Mouse (Mus musculus) forebrain, postnatal 0 days (tissue): ENCODE data around the gene Krt33b. TPM values are rescaled to one million over a fixed set of nuclear protein-coding genes. Genes with fewer than 3 reads are reported as not detected.
A peak's percentile ranks its signal among the peaks of the same experiment; 100 is the strongest.

Experiments used
- ATAC-seq: fragments of 200-750 bp; cut with Nextera tagmentation; 2 replicates; pipeline ENCODE4 v1.8.0; 2017; ENCODE audit warnings: mild to moderate bottlenecking, moderate library complexity
- DNase-seq: peaks from one replicate; pipeline ENCODE4 v3.0.0-alpha.2; 2015
- H3K27ac ChIP-seq: fragments of 300-500 bp; sonication (generic); 2 replicates; pipeline ENCODE4 v1.5.1; 2014; ENCODE audit warnings: low read depth, mild to moderate bottlenecking, antibody characterized with exemption, low read length, moderate library complexity, mixed read lengths
- H3K27me3 ChIP-seq: fragments of 300-500 bp; sonication (generic); 2 replicates; pipeline ENCODE4 v1.6.1; 2014; ENCODE audit warnings: mild to moderate bottlenecking, low read length, mixed read lengths; ENCODE audit not compliant: insufficient read depth
- H3K36me3 ChIP-seq: fragments of 300-500 bp; sonication (generic); 2 replicates; pipeline ENCODE4 v1.6.1; 2014; ENCODE audit warnings: mild to moderate bottlenecking, moderate library complexity; ENCODE audit not compliant: insufficient read depth
- H3K4me1 ChIP-seq: fragments of 300-500 bp; sonication (generic); 2 replicates; pipeline ENCODE4 v1.6.1; 2014; ENCODE audit warnings: antibody characterized with exemption; ENCODE audit not compliant: insufficient read depth
- H3K4me2 ChIP-seq: fragments of 300-500 bp; sonication (generic); 2 replicates; pipeline ENCODE4 v1.6.1; 2014; ENCODE audit warnings: low read depth, mild to moderate bottlenecking, moderate library complexity
- H3K4me3 ChIP-seq: fragments of 300-500 bp; sonication (generic); 2 replicates; pipeline ENCODE4 v1.5.1; 2014; ENCODE audit warnings: low read depth, low read length, mixed read lengths
- H3K9ac ChIP-seq: fragments of 300-500 bp; sonication (generic); 2 replicates; pipeline ENCODE4 v1.6.1; 2014; ENCODE audit warnings: mild to moderate bottlenecking
- H3K9me3 ChIP-seq: fragments of 300-500 bp; sonication (generic); 2 replicates; pipeline ENCODE4 v1.6.1; 2016; ENCODE audit warnings: low read length
- CTCF ChIP-seq: sonication (generic); IDR thresholded peaks from 2 replicates; pipeline ENCODE4 v1.5.1; 2016; ENCODE audit warnings: antibody characterized with exemption, control low read depth, low read depth
- WGBS: fragments of 180-500 bp; shearing (Covaris S2); extraction: QIAGEN DNeasy Blood & Tissue Kit; methylation state at CpG from one replicate; pipeline ENCODE4 v1.1.7; 2014; 5-methylcytosine and 5-hydroxymethylcytosine counted together
- polyA plus RNA-seq: library from polyadenylated mRNA; unstranded; fragments of >200 nt; fragmentation: Nextera tagmentation; extraction: Ambion mirVana; gene quantifications from 2 replicates; pipeline ENCODE4 v1.2.1, GENCODE M21; 2015
- total RNA-seq: library from RNA; depleted of rRNA; stranded (reverse); fragments of >200 nt; gene quantifications from 2 replicates; pipeline ENCODE4 v1.2.3, GENCODE M21; 2014; rRNA removed

Gene Krt33b
- total RNA-seq (not detected in 2 replicates), polyA plus RNA-seq (not detected in 2 replicates)

- no peaks in the 10 kb centered on the region for H3K36me3 ChIP-seq
- no peak within 1 kb of the TSS for H3K4me2 ChIP-seq
- DNase-seq (no peak), ATAC-seq (no peak)
- no peaks in the 10 kb centered on the region for H3K4me1 ChIP-seq
- TF ChIP-seq CTCF = no peak
- no peaks in the 10 kb centered on the region for H3K27me3 ChIP-seq
- WGBS = 93% methylated on average over 6 of the region's 6 CpGs
- H3K4me3 ChIP-seq = no peak within 1 kb of the TSS
- no peak within 1 kb of the TSS for H3K9ac ChIP-seq
- H3K9me3 ChIP-seq = no peaks in the 10 kb centered on the region
- no peak within 1 kb of the TSS for H3K27ac ChIP-seq
Measured at GRCm38 (mm10) chr11:100029768-100030167, at the start of gene Krt33b. Gene Krt33b, minus strand, starts transcription at chr11:100029868.

DNA sequence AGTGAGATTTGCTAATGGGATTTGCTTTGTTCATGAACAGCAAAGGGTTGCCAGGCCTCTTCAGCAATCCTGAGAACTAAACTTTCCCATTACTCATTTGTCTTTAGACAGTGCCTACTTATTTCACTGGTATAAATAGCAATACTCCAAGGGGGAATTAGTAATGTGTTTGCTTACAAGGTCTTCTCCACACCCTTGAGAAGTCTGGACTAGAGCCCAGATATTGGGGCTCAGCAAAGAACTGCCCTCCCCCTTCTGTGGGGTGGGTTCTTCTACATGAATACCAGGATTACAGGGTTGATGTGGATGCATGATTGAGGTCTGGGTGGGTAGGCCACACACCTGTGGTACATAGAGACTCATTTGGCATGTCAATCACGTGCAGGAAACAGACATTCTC, 44.2 kb upstream of the Krt33b start:
- Histone ChIP-seq H3K9me3 (no peaks in the 10 kb centered on the region), H3K27me3 (no peaks in the 10 kb centered on the region), H3K36me3 (no peaks in the 10 kb centered on the region), H3K4me3 (no peak overlapping the region), H3K27ac (no peak overlapping the region), H3K4me2 (no peak overlapping the region), H3K4me1 (no peaks in the 10 kb centered on the region), H3K9ac (no peak overlapping the region)
- DNase-seq (no peak), ATAC-seq (no peak)
- WGBS = 63% methylated on average over 1 of the region's 1 CpGs
- no peak for TF ChIP-seq CTCF

GRCm38 (mm10) chr11:100067293-100068036, 37.8 kb upstream of the Krt33b start:
- whole genome bisulfite sequencing = 89% methylated on average over 17 of the region's 17 CpGs
- Histone ChIP-seq H3K9me3 (no peaks in the 10 kb centered on the region), H3K4me2 (no peak overlapping the region), H3K4me3 (no peak overlapping the region), H3K36me3 (no peaks in the 10 kb centered on the region), H3K9ac (no peak overlapping the region), H3K27ac (no peak overlapping the region), H3K4me1 (no peaks in the 10 kb centered on the region), H3K27me3 (no peaks in the 10 kb centered on the region)
- ATAC-seq (no peak), DNase-seq (no peak)
- TF ChIP-seq CTCF = no peak

DNA sequence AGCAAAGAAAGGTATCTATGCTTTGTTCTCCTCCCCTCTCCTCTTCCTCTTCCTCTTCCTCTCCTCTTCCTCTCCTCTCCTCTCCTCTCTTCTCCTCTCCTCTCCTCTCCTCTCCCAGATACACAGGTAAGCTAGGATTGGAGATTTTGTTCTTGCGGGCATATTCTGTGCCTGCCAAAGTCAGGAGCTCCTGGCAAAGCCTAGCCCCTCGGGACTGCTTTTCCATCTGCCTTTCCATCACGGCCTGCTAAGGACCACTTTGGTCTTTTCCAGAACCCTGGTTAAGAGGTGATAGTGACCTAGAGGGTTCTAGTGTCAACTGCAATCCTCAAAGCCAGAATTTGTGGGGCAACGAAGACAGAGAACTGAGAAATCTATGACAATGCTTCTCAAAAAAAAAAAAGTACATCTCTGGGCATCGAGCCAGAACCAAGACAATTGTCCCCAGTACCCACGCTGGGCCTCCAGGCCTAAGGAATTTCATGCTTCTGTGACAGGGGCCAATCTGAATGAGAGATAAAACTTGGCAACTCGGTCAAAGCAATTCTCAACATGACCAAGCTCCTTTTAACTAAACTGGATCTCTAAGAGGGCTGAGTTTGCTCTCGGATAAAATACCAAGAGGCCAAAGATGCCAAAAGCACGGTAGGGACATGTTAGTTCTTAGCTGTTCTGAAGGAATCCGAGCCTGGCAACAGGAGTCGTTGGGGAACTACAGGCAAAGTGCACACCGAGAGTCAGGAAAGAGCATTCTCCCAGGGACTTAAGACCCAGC, 36.8 kb upstream of the Krt33b start:
- no peak for DNase-seq
- no peaks in the 10 kb centered on the region for H3K9me3 ChIP-seq
- no peaks in the 10 kb centered on the region for H3K36me3 ChIP-seq
- no peak overlapping the region for H3K9ac ChIP-seq
- no peak for TF ChIP-seq CTCF
- no peak overlapping the region for H3K27ac ChIP-seq
- no peak for ATAC-seq
- no peaks in the 10 kb centered on the region for H3K4me1 ChIP-seq
- 52% methylated on average over 12 of the region's 12 CpGs for WGBS
- no peak overlapping the region for H3K4me2 ChIP-seq
- H3K4me3 ChIP-seq = no peak overlapping the region
- H3K27me3 ChIP-seq = no peaks in the 10 kb centered on the region

DNA sequence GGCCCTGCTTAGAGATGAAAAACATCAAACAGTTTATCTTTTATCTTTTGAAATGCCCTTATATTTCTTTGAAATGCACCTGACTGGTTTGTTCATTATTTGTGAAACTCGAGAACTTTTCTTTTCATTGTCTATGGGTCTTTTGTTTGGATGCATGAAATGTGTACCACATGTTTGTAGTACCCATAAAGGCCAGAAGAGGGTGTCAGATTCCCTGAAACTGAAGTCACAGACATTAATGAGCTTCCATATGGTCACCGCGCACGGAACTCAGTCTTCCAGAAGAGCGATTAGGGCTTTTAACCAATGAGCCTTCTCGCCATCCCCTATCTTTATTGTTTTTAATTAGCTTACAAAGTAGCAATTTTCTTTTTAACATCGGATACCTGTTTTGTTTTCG, 29.2 kb upstream of the Krt33b start:
- TF ChIP-seq CTCF = 0 out of 2 replicates have a peak, but pooled peaks have one; percentile 25
- no peak for DNase-seq

GRCm38 (mm10) chr11:100055686-100056655, 26.3 kb upstream of the Krt33b start:
- TF ChIP-seq CTCF = no peak
- H3K27ac ChIP-seq = no peak overlapping the region
- no peak for ATAC-seq
- no peaks in the 10 kb centered on the region for H3K9me3 ChIP-seq
- H3K9ac ChIP-seq = no peak overlapping the region
- H3K36me3 ChIP-seq = no peaks in the 10 kb centered on the region
- no peak overlapping the region for H3K4me2 ChIP-seq
- no peak overlapping the region for H3K4me3 ChIP-seq
- H3K4me1 ChIP-seq = no peaks in the 10 kb centered on the region
- no peaks in the 10 kb centered on the region for H3K27me3 ChIP-seq
- 77% methylated on average over 9 of the region's 9 CpGs for WGBS
- no peak for DNase-seq

More for the DNA sequence above, 29.2 kb upstream of the Krt33b start:
- H3K36me3 ChIP-seq = no peaks in the 10 kb centered on the region
- H3K4me2 ChIP-seq = no peak overlapping the region
- no peak for ATAC-seq
- no peaks in the 10 kb centered on the region for H3K4me1 ChIP-seq
- H3K4me3 ChIP-seq = no peak overlapping the region
- H3K9ac ChIP-seq = no peak overlapping the region
- H3K27me3 ChIP-seq = no peaks in the 10 kb centered on the region
- H3K9me3 ChIP-seq = no peaks in the 10 kb centered on the region
- no peak overlapping the region for H3K27ac ChIP-seq
- WGBS = 56% methylated on average over 8 of the region's 8 CpGs
